In the genomic region with DNA sequence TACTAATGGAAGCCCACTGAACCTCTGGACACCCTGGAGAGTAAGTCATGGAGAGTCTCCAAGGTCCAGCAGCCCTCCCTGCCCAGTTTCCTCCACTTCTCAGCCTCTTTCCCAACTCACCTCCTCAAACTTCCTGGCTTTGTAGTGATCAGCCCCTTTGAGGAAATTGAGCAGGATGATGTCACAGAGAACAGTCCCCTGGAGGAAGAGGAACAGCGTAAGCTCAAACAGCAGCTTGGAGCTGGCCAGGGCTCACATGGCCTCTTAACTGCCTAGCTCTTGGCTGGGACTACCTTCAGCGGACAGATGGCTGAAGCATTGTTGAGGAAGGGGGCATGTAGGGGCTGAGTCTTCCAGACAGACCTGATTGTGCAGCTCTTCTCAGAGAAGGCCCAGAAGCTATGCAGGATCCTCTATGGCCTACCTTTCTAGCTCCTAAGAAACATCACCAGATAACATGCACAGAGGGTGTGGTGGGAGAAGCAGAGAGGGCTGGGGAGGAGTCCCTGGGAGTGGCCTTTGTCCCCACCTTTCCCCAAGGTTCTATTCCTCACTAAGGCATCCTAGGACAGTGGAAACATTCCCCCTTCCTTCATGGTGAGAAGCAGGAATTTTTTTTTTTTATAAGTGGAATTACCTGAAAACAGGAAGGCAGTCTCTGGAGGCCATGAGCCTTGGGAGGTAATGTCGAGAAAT, we compare ENCODE assay signal across 13 mouse cellular contexts. TPM values are rescaled to one million over a fixed set of nuclear protein-coding genes. Genes with fewer than 3 reads are reported as not detected.
DNase-seq lines count a peak whose midpoint lies in the region; ATAC-seq lines count a peak whose summit lies in the region.
"Had no signal": no experiment of that assay in that cellular context is flagged by ENCODE, and none has a peak within 500 bp of the region (broad histone marks: within the 10 kb centered on the region; RNA-seq: fewer than 3 reads in every experiment).

No protein-coding gene starts in this region.

- H3K27me3 ChIP-seq in heart, embryonic 14.5 days (ENCODE audit: control insufficient read depth, insufficient read depth, low read length) = no peaks in the 10 kb centered on the region
- no peaks in the 10 kb centered on the region for H3K27me3 ChIP-seq in hindbrain, embryonic 14.5 days (ENCODE audit: control insufficient read depth, insufficient read depth, low read length)
- H3K27me3 ChIP-seq: stomach, embryonic 15.5 days had no signal

- no peak overlapping the region for H3K4me2 ChIP-seq in heart, embryonic 14.5 days (ENCODE audit: low read length)
- H3K4me2 ChIP-seq in hindbrain, embryonic 14.5 days (replicated peaks) = no peak overlapping the region
- H3K4me2 ChIP-seq: stomach, embryonic 15.5 days had no signal

- H3K9me3 ChIP-seq in heart, embryonic 14.5 days (ENCODE audit: control insufficient read depth, low read length) = no peaks in the 10 kb centered on the region
- H3K9me3 ChIP-seq in hindbrain, embryonic 14.5 days (ENCODE audit: control insufficient read depth, low read length) = no peaks in the 10 kb centered on the region
- H3K9me3 ChIP-seq: stomach, embryonic 15.5 days had no signal

- DNase-seq in kidney, adult 11 months = peak; percentile 14
- no peak for DNase-seq in kidney, adult 18-20 months
- DNase-seq in kidney, postnatal 10 days = peak; percentile 17
- peak; percentile 42 for DNase-seq in lung, postnatal 36 days
- no peak for DNase-seq in MN1 (ENCODE audit: low spot score)
- no peak for DNase-seq in hindbrain, embryonic 14.5 days (ENCODE audit: low spot score)
- DNase-seq in cerebellum, postnatal 4 days (ENCODE audit: low spot score in 2 of 2) = no peak

- WGBS in heart, embryonic 14.5 days = 69% methylated on average over 3 of the region's 3 CpGs
- 93% methylated on average over 3 of the region's 3 CpGs for WGBS in hindbrain, embryonic 14.5 days

- ATAC-seq in heart, embryonic 14.5 days (ENCODE audit: insufficient number of reproducible peaks, insufficient read depth, low FRiP score, low read depth) = peak; percentile 45; the same call in 1 of the 2 replicates
- no peak for ATAC-seq in hindbrain, embryonic 14.5 days (ENCODE audit: low FRiP score)

- H3K27ac ChIP-seq in heart, embryonic 14.5 days (replicated peaks in 1 of 2; ENCODE audit: control insufficient read depth in 1 of 2, insufficient read depth in 1 of 2, low read depth in 2 of 2, low read length in 2 of 2) = peak overlapping the region; percentile 28 to 36; a peak in 2 of 4 replicates
- H3K27ac ChIP-seq in hindbrain, embryonic 14.5 days = no peak overlapping the region
- H3K27ac ChIP-seq: stomach, embryonic 15.5 days had no signal

- H3K36me3 ChIP-seq in heart, embryonic 14.5 days (ENCODE audit: control insufficient read depth, insufficient read depth, low read length) = no peaks in the 10 kb centered on the region
- no peaks in the 10 kb centered on the region for H3K36me3 ChIP-seq in hindbrain, embryonic 14.5 days (replicated peaks; ENCODE audit: control insufficient read depth, insufficient read depth)
- H3K36me3 ChIP-seq: stomach, embryonic 15.5 days had no signal

- H3K4me1 ChIP-seq in heart, embryonic 14.5 days (ENCODE audit: control insufficient read depth in 2 of 2, insufficient read depth in 2 of 2, low read length in 2 of 2) = peaks cover 8 to 11% of the 10 kb centered on the region in 2 experiments
- no peaks in the 10 kb centered on the region for H3K4me1 ChIP-seq in hindbrain, embryonic 14.5 days (replicated peaks; ENCODE audit: control insufficient read depth, insufficient read depth, low read length)
- H3K4me1 ChIP-seq: stomach, embryonic 15.5 days had no signal

- H3K4me3 ChIP-seq in heart, embryonic 14.5 days (ENCODE audit: control insufficient read depth in 1 of 2, insufficient read depth in 1 of 2, low read depth in 1 of 2, low read length in 2 of 2) = no peak overlapping the region
- no peak overlapping the region for H3K4me3 ChIP-seq in hindbrain, embryonic 14.5 days (replicated peaks; ENCODE audit: low read length)
- H3K4me3 ChIP-seq: myocyte; stomach, embryonic 15.5 days had no signal

- no peak overlapping the region for H3K9ac ChIP-seq in heart, embryonic 14.5 days (ENCODE audit: low read length)
- no peak overlapping the region for H3K9ac ChIP-seq in hindbrain, embryonic 14.5 days
- H3K9ac ChIP-seq: stomach, embryonic 15.5 days had no signal

RNA-seq across cellular contexts. Expression of a gene that starts 11.6 kb away (rescaled TPM):
- not detected in 2 replicates for polyA plus RNA-seq in heart, embryonic 14.5 days (2014; fragmentation: Nextera tagmentation; extraction: Ambion mirVana)
- not detected in 2 replicates for polyA plus RNA-seq in hindbrain, embryonic 14.5 days (2014; fragmentation: Nextera tagmentation; extraction: Ambion mirVana)
- polyA plus RNA-seq: embryonic facial prominence, embryonic 11.5 days; large intestine, adult 2 months; liver, adult 2 months; myocyte had no signal

RNA-seq across cellular contexts. Expression of a gene that starts 19.4 kb away (rescaled TPM):
- polyA plus RNA-seq in heart, embryonic 14.5 days (2014; fragmentation: Nextera tagmentation; extraction: Ambion mirVana) = 0.58 TPM in 1 of 2 replicates, not detected in the other
- polyA plus RNA-seq in hindbrain, embryonic 14.5 days (2014; fragmentation: Nextera tagmentation; extraction: Ambion mirVana) = not detected in 2 replicates
- polyA plus RNA-seq: myocyte had no signal

RNA-seq across cellular contexts. Expression of a gene that starts 37.4 kb away (rescaled TPM):
- 124 and 130 TPM in 2 replicates for polyA plus RNA-seq in heart, embryonic 14.5 days (2014; fragmentation: Nextera tagmentation; extraction: Ambion mirVana)
- polyA plus RNA-seq in hindbrain, embryonic 14.5 days (2014; fragmentation: Nextera tagmentation; extraction: Ambion mirVana) = 169 and 178 TPM in 2 replicates

RNA-seq across cellular contexts. Expression of a gene that starts 37.6 kb away (rescaled TPM):
- 0.69 TPM in 1 of 2 replicates, not detected in the other for polyA plus RNA-seq in heart, embryonic 14.5 days (2014; fragmentation: Nextera tagmentation; extraction: Ambion mirVana)
- 2.9 and 4.1 TPM in 2 replicates for polyA plus RNA-seq in hindbrain, embryonic 14.5 days (2014; fragmentation: Nextera tagmentation; extraction: Ambion mirVana)

RNA-seq across cellular contexts. Expression of a gene that starts 48.2 kb away (rescaled TPM):
- 7.3 and 7.7 TPM in 2 replicates for polyA plus RNA-seq in heart, embryonic 14.5 days (2014; fragmentation: Nextera tagmentation; extraction: Ambion mirVana)
- 6.1 and 6.5 TPM in 2 replicates for polyA plus RNA-seq in hindbrain, embryonic 14.5 days (2014; fragmentation: Nextera tagmentation; extraction: Ambion mirVana)

Comparison
In these comparisons a context has a peak if more than half of its experiments do, and no peak if none do; other contexts are left out.
1. DNase-seq: peak in kidney, adult 11 months (single experiment), kidney, postnatal 10 days (single experiment) and lung, postnatal 36 days (single experiment); none in kidney, adult 18-20 months (single experiment), MN1 (single experiment), hindbrain, embryonic 14.5 days (single experiment) and cerebellum, postnatal 4 days (0 of 2).